Mouse (Mus musculus) stomach, postnatal 0 days (tissue): ENCODE data around the gene Wdr27.
"Not testable (repeated sequence)": the region's sequence is repeated elsewhere in the genome, so short reads cannot be mapped to it uniquely, and the experiment has no call there.

Source experiments
- CTCF ChIP-seq: IDR thresholded peaks from 2 replicates; pipeline ENCODE4 v1.5.1; 2016; ENCODE audit warnings: antibody characterized with exemption, low read depth, mild to moderate bottlenecking, moderate library complexity
- EP300 ChIP-seq: optimal IDR thresholded peaks from 2 replicates; pipeline ENCODE3; 2016; ENCODE audit warnings: antibody characterized with exemption

DNA sequence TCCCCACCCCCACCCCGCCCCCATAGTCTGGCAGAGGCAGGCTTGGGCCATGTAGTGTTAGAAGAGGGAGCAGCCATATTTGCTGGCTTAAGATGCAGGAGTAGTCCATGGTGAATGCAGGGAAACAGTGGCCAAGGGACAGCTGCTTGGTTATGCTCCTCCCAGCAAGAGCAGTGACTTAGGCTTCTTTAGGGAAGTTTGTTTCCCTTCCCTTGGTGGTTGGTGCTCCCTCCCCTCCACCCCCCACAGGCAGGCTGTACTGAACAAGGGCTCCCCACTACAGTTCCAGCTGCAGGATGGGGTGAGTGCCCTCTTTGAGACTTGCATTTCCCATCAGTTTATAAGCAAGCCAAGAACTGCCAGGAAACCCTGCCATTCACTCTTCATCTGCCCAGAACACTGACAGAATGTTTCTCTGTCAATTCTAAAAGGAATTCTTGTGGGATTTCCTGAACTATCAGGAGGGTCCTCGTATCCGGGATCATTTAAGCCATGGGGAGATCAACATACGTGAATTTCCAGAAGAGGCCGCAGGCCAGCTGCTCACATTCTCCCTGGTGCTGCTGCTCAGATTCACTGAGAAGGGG lies 47.3 kb upstream of the Wdr27 start:
- not testable (repeated sequence) for TF ChIP-seq CTCF, EP300
